Mouse (Mus musculus) forebrain, embryonic 11.5 days (tissue): ENCODE measurements around the gene Klc1. TPM values are rescaled to one million over a fixed set of nuclear protein-coding genes. Genes with fewer than 3 reads are reported as not detected.

Experiments
- ATAC-seq: fragments of 200-750 bp; cut with Nextera tagmentation; replicated peaks from 2 replicates; pipeline ENCODE4 v1.8.0; 2017; ENCODE audit warnings: moderate TSS enrichment; ENCODE audit not compliant: low FRiP score
- DNase-seq: peaks from one replicate; pipeline ENCODE4 v3.0.0-alpha.2; 2017; ENCODE audit warnings: low spot score
- H3K27ac ChIP-seq: fragments of 300-500 bp; sonication (generic); 2 replicates; pipeline ENCODE4 v1.5.1; 2014; ENCODE audit warnings: low read depth, low read length
- H3K27me3 ChIP-seq: fragments of 300-500 bp; sonication (generic); 2 replicates; pipeline ENCODE4 v1.6.1; 2014; ENCODE audit warnings: mild to moderate bottlenecking, low read length, mixed read lengths; ENCODE audit not compliant: control insufficient read depth, insufficient read depth
- H3K36me3 ChIP-seq: fragments of 300-500 bp; sonication (generic); 2 replicates; pipeline ENCODE4 v1.6.1; 2014; ENCODE audit warnings: mild to moderate bottlenecking, low read length, moderate library complexity, mixed read lengths; ENCODE audit not compliant: control insufficient read depth, insufficient read depth
- H3K4me1 ChIP-seq: fragments of 300-500 bp; sonication (generic); replicated peaks from 2 replicates; pipeline ENCODE4 v1.6.1; 2014; ENCODE audit warnings: low read length, mixed read lengths; ENCODE audit not compliant: control insufficient read depth, insufficient read depth
- H3K4me2 ChIP-seq: fragments of 300-500 bp; sonication (generic); 2 replicates; pipeline ENCODE4 v1.6.1; 2014; ENCODE audit warnings: low read depth, mild to moderate bottlenecking, low read length, moderate library complexity, mixed read lengths; ENCODE audit not compliant: severe bottlenecking
- H3K4me3 ChIP-seq: fragments of 300-500 bp; sonication (generic); 2 replicates; pipeline ENCODE4 v1.5.1; 2014; ENCODE audit warnings: low read depth, low read length
- H3K9ac ChIP-seq: fragments of 300-500 bp; sonication (generic); 2 replicates; pipeline ENCODE4 v1.6.1; 2014; ENCODE audit warnings: low read length
- H3K9me3 ChIP-seq: fragments of 300-500 bp; sonication (generic); 2 replicates; pipeline ENCODE4 v1.6.1; 2016; ENCODE audit warnings: low read length, mixed read lengths; ENCODE audit not compliant: control insufficient read depth
- WGBS: fragments of 180-500 bp; shearing (Covaris S2); extraction: QIAGEN DNeasy Blood & Tissue Kit; methylation state at CpG from one replicate; pipeline ENCODE4 v1.1.7; 2014; 5-methylcytosine and 5-hydroxymethylcytosine counted together
- polyA plus RNA-seq: library from polyadenylated mRNA; unstranded; fragments of >200 nt; fragmentation: Nextera tagmentation; extraction: Ambion mirVana; gene quantifications from 2 replicates; pipeline ENCODE4 v1.2.1, GENCODE M21; 2014

Gene Klc1
- polyA plus RNA-seq, 1 experiment from 2014 or later = 226 TPM

DNA sequence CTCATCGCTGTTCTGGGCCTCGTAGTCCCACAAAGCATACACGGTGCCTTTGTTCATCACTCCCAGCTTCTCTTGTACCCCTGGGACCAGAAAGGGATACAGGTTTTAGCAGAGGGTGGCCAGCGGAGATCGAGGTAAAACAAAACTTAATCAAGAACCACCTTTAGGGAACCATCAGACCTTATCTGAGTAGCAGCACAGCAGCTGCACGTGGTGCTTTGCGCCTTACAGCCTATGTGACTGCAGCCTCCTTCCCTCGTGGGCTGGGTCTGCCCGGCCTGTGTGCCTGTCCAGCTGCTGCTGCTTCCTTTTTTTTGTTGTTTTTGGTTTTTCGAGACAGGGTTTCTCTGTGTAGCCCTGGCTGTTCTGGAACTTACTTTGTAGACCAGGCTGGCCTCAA is 71.7 kb downstream of the Klc1 start:
- no peaks in the 10 kb centered on the region for H3K27me3 ChIP-seq
- H3K4me1 ChIP-seq = no peaks in the 10 kb centered on the region
- no peaks in the 10 kb centered on the region; the same call in 1 of the 2 replicates for H3K36me3 ChIP-seq
- DNase-seq = no peak
- no peaks in the 10 kb centered on the region for H3K9me3 ChIP-seq
- H3K4me2 ChIP-seq = no peak overlapping the region
- no peak overlapping the region for H3K9ac ChIP-seq
- ATAC-seq = no peak
- WGBS = 88% methylated on average over 10 of the region's 10 CpGs
- no peak overlapping the region for H3K27ac ChIP-seq
- no peak overlapping the region for H3K4me3 ChIP-seq

DNA sequence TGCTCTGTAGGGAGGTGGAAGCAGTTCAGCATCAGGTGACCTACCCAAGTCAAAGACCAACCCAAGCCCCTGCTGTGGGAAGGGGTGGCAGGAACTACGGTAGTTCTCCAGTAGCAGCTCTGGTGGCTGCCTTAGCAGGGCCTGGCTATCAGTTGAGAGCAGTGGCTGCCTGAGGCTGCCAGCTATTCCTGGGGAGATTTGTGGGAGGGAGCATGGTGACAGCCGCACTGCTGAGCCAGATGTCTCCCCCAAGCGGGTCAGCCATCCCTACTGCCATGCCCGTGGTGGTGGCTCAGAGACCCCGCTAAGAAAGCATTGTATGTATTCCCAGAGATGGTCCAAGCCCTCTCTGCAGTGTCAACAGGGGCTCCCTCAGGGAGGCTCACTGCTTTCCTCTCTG is 74.0 kb downstream of the Klc1 start:
- WGBS = 82% methylated on average over 5 of the region's 5 CpGs
- Histone ChIP-seq H3K4me1 (no peaks in the 10 kb centered on the region), H3K27ac (no peak overlapping the region), H3K27me3 (no peaks in the 10 kb centered on the region), H3K9me3 (no peaks in the 10 kb centered on the region), H3K4me3 (no peak overlapping the region), H3K36me3 (no peaks in the 10 kb centered on the region; the same call in 1 of the 2 replicates), H3K4me2 (no peak overlapping the region), H3K9ac (no peak overlapping the region)
- ATAC-seq (no peak), DNase-seq (no peak)

DNA sequence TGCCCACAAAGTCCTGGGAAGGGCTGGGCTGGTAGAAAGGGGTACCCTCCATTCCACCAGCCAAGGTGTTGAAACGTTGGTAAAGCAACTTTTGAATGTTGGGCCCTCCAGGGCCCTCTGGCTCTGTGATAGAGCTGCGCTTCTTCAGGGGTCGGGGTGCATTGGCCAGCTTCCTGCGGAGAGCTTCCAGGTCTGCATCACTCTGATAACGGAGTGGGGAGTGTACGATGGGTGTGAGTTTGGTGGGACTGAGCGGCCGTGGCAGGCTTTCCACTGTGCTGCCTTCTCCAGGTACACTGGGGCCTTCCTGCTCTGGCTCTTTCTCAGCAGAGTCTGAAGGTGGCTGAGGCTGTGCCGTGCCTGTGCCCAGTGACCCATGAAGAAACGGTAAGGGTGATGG is 74.8 kb downstream of the Klc1 start:
- Histone ChIP-seq H3K9me3 (no peaks in the 10 kb centered on the region), H3K27me3 (no peaks in the 10 kb centered on the region), H3K9ac (no peak overlapping the region), H3K4me3 (no peak overlapping the region), H3K27ac (no peak overlapping the region), H3K4me1 (no peaks in the 10 kb centered on the region), H3K36me3 (no peaks in the 10 kb centered on the region; the same call in 1 of the 2 replicates), H3K4me2 (no peak overlapping the region)
- no peak for ATAC-seq
- no peak for DNase-seq
- WGBS = 92% methylated on average over 10 of the region's 10 CpGs

DNA sequence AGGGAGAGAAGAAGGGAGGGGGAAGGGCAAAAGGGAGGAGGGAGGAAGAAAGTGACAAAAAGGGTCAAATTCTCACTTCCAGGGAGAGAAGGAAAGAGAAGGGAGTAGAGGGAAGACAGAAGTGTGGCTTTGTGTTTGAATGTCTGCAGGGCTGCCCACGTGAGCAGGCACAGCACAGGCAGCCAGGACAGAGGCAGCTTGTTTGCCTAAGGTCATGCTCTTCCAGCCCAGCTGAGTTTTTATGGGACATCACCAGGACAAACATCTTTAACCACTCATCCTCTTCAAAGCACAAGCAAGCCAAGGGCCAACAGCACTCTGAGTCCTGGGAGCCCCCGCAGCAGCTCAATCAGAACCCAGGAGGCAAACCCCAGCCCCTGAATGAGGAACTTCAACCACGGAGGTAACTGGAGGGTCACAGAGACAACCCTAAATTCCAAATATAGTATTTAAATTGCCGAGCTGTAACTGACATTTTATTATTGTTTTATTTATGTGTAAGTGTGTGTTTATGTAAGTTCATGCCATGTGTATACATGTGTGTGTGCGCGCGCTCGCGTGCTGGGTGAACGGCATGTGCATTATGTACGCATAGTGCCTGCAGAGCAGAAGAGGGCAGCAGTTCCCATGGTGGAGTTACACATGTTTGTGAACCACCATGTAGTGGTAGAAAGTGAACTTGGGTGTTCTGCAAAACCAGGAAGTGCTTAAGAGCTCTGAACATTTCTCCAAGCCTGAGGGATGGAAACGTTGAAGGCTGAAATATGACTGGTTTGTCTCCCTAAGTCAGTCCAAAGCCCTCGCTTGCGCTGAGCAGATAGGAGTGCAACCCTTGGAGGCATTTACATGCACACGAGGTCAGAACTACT is 84.2 kb downstream of the Klc1 start:
- H3K9me3 ChIP-seq = no peaks in the 10 kb centered on the region
- WGBS = 88% methylated on average over 15 of the region's 15 CpGs
- no peaks in the 10 kb centered on the region for H3K4me1 ChIP-seq
- H3K27ac ChIP-seq = no peak overlapping the region
- DNase-seq = no peak
- H3K36me3 ChIP-seq = no peaks in the 10 kb centered on the region
- no peaks in the 10 kb centered on the region for H3K27me3 ChIP-seq
- H3K4me3 ChIP-seq = no peak overlapping the region
- H3K9ac ChIP-seq = no peak overlapping the region
- H3K4me2 ChIP-seq = no peak overlapping the region
- no peak for ATAC-seq

DNA sequence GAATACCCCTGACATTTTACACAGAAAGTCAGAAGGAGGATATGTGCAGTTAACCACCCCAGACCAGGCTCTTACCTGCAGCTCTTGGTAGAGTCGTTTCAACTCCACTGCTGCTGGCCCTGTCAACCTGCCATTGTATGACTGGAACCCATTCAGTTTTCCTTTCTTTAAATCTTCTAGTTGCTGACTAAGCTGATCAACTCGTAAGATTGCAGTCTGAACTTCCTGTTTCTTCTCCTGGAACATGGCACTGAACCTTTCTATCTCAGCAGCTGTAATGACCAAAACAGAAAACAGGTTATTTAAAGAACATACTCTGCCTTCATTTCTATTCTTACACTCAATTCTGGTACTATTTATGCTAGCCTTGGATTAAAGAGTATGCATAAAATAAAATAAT is 84.8 kb downstream of the Klc1 start:
- no peak overlapping the region for H3K27ac ChIP-seq
- WGBS = 66% methylated on average over 2 of the region's 2 CpGs
- no peak overlapping the region for H3K9ac ChIP-seq
- H3K27me3 ChIP-seq = no peaks in the 10 kb centered on the region
- H3K4me1 ChIP-seq = no peaks in the 10 kb centered on the region
- H3K9me3 ChIP-seq = no peaks in the 10 kb centered on the region
- DNase-seq (no peak), ATAC-seq (no peak)
- no peak overlapping the region for H3K4me3 ChIP-seq
- H3K4me2 ChIP-seq = no peak overlapping the region
- no peaks in the 10 kb centered on the region for H3K36me3 ChIP-seq

DNA sequence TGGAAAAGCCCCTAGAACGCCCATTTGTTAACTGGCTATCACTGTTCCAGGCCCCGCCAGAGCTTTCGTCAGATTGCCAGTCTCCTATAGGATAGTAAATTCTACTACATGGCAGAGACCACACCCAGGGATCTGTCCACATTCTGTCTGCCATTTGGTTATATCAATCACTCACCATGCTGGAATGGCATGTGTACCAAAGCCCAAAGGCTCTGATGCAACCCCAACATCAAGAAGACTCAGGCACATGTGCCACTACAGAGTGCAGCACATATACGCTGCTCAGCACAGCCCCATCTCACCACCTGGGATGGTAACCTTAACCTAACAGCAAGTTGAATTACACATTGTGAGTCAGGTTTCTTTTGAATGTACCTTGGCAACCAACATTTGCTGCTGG is 87.3 kb downstream of the Klc1 start:
- Histone ChIP-seq H3K9ac (no peak overlapping the region), H3K27ac (no peak overlapping the region), H3K4me2 (no peak overlapping the region), H3K4me3 (no peak overlapping the region), H3K4me1 (no peaks in the 10 kb centered on the region), H3K27me3 (no peaks in the 10 kb centered on the region), H3K9me3 (no peaks in the 10 kb centered on the region), H3K36me3 (no peaks in the 10 kb centered on the region)
- WGBS = 96% methylated on average over 4 of the region's 4 CpGs
- DNase-seq (no peak), ATAC-seq (no peak)

DNA sequence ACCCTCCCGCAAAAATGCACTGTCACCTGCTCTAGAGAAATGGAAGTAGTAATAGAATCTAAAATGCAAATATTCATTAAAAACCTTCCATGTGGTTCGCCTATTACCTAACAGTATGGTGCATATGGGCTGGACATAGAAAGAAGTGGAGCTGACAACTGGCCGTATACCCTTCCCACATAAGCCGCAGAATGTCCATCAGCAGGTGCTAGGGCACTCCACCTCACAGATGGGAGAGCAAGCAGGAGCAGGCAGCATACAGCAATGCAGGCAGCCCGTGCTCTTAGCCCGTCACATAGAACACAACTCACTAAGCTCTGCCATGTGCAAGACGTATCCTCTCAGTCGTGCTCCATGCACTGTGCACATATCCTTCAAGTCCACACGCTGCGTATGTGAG is 88.2 kb downstream of the Klc1 start:
- Histone ChIP-seq H3K9ac (no peak overlapping the region), H3K9me3 (no peaks in the 10 kb centered on the region), H3K27me3 (no peaks in the 10 kb centered on the region), H3K4me2 (no peak overlapping the region), H3K36me3 (no peaks in the 10 kb centered on the region), H3K4me3 (no peak overlapping the region), H3K4me1 (no peaks in the 10 kb centered on the region), H3K27ac (no peak overlapping the region)
- no peak for ATAC-seq
- no peak for DNase-seq
- 92% methylated on average over 10 of the region's 10 CpGs for WGBS

DNA sequence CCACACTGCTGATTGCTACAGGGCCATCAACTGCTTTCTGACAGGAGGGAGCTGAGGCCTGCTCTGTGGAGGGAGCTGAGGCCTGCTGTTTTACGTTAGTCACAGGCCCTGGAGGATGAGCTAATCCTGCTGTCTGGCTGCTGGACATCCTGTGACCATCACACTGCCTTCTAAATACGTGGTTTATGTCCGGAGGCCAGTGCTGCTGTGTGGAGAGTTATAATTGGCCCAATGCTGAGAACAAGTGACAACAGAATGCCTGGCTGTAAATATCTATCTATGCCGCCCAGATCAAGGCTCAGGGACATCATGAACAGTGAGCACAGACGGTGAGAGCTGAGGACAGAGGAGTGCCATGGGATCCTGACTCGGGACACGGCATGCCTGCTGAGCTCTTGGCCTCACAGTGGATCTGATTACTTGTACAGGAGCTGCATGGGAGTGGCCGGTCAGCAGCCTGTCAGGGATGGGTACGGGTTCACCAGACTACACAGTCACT is 89.7 kb downstream of the Klc1 start:
- Histone ChIP-seq H3K4me3 (no peak overlapping the region), H3K4me1 (no peaks in the 10 kb centered on the region), H3K9ac (no peak overlapping the region), H3K9me3 (no peaks in the 10 kb centered on the region), H3K4me2 (no peak overlapping the region), H3K36me3 (no peaks in the 10 kb centered on the region), H3K27ac (no peak overlapping the region), H3K27me3 (no peaks in the 10 kb centered on the region)
- 73% methylated on average over 9 of the region's 9 CpGs for WGBS
- no peak for DNase-seq
- ATAC-seq = no peak

DNA sequence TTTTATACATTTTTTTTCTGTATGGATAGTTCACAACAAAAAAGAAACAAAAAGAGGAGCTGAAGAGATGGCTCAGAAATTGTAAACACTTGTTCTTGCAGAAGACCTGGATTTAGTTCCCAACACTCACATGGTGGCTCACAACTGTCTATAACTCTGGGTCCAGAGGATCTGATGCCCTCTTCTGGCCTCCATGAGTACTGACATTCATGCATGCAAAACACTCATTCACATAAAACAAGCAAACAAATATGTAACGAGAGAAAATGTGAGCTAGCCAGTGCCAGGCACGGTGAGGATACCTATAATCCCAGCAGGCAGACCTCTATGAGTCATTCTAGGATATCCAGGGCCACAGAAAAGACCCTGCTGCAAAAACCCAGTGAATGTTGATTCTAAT is 92.6 kb downstream of the Klc1 start:
- WGBS = 60% methylated on average over 2 of the region's 2 CpGs
- ATAC-seq = no peak

More for the DNA sequence above, 92.6 kb downstream of the Klc1 start:
- no peak for DNase-seq
- Histone ChIP-seq H3K4me1 (no peaks in the 10 kb centered on the region), H3K27ac (no peak overlapping the region), H3K36me3 (no peaks in the 10 kb centered on the region), H3K4me2 (no peak overlapping the region), H3K27me3 (no peaks in the 10 kb centered on the region), H3K9me3 (no peaks in the 10 kb centered on the region), H3K4me3 (no peak overlapping the region), H3K9ac (no peak overlapping the region)
